Mouse (Mus musculus) ES-Bruce4 (cell line): ENCODE results near the gene Batf.

Experiments
- CTCF ChIP-seq: IDR thresholded peaks from one replicate; pipeline ENCODE4 v1.8.1; 2011; ENCODE audit warnings: low read depth, low read length
- EP300 ChIP-seq: IDR thresholded peaks from 2 replicates; pipeline ENCODE4 v1.6.1; 2011; ENCODE audit warnings: low read depth, low read length; ENCODE audit not compliant: insufficient read depth
- POLR2A ChIP-seq: IDR thresholded peaks from one replicate; pipeline ENCODE4 v1.8.1; 2011; ENCODE audit warnings: low read length; ENCODE audit not compliant: insufficient read depth

- TF ChIP-seq CTCF: no peak
- TF ChIP-seq EP300: no peak
- no peak for TF ChIP-seq POLR2A
Measured at GRCm38 (mm10) chr12:85736960-85737359, 50.5 kb downstream of the Batf start.
